Mouse (Mus musculus) spleen, postnatal 4 days (tissue): Measurements from ENCODE around the gene Gamt.
"Not testable (repeated sequence)": the region's sequence is repeated elsewhere in the genome, so short reads cannot be mapped to it uniquely, and the experiment has no call there.

ENCODE experiments used
- DNase-seq, 2 experiments: peaks; one replicate each; pipeline ENCODE4 v3.0.0; 2022; ENCODE audit warnings: low spot score in 2 of 2

The Gamt gene

GRCm38 (mm10) chr10:80227877-80228775, 32.7 kb downstream of the Gamt start:
- DNase-seq, result no peak

GRCm38 (mm10) chr10:80227166-80227539, 33.7 kb downstream of the Gamt start:
- DNase-seq, result no peak

- peak; percentile 98 for DNase-seq
These were observed 34.2 kb downstream of the Gamt start, which contains the start of gene Mum1 for GRCm38 (mm10) chr10:80226416-80227165. Gene Mum1 (plus strand): TSS chr10:80226434.

GRCm38 (mm10) chr10:80226071-80226415, 34.8 kb downstream of the Gamt start:
- no peak for DNase-seq

- not testable (repeated sequence) for DNase-seq
These were observed 37.7 kb downstream of the Gamt start for GRCm38 (mm10) chr10:80223137-80223536.

GRCm38 (mm10) chr10:80220676-80221075, 40.1 kb downstream of the Gamt start:
- no peak for DNase-seq

GRCm38 (mm10) chr10:80215048-80215772, 45.6 kb downstream of the Gamt start:
- DNase-seq, result no peak

- not testable (repeated sequence) for DNase-seq
These were observed 49.2 kb downstream of the Gamt start for GRCm38 (mm10) chr10:80211547-80212103.

GRCm38 (mm10) chr10:80208841-80209371, 51.9 kb downstream of the Gamt start:
- no peak for DNase-seq

GRCm38 (mm10) chr10:80208248-80208647, 52.6 kb downstream of the Gamt start:
- DNase-seq, result no peak
